Mouse (Mus musculus) CH12.LX (cell line): ENCODE measurements at regions not wholly inside any gene's neighbourhood (a gene's known extent, or its start where the extent isn't known, plus 50 kb on each side); places are given as distances from the start of the nearest gene placed in this dataset.
"Not testable (repeated sequence)": the region's sequence is repeated elsewhere in the genome, so short reads cannot be mapped to it uniquely, and the experiment has no call there.

Experiments used
- DNase-seq: peaks from one replicate; pipeline ENCODE4 v3.0.0-alpha.2; 2013; ENCODE audit errors: extremely low read depth
- H3K27ac ChIP-seq: 2 replicates; pipeline ENCODE4 v1.5.1; 2012; ENCODE audit warnings: low read depth, mild to moderate bottlenecking, control low read depth, moderate library complexity; ENCODE audit not compliant: insufficient read depth
- H3K27me3 ChIP-seq: replicated peaks from 2 replicates; pipeline ENCODE3; 2012; ENCODE audit warnings: inconsistent platforms
- H3K36me3 ChIP-seq, 2 experiments: replicated peaks in 1 of 2; 2 replicates each; pipeline versions ENCODE3 to v1.6.1; 2012; ENCODE audit warnings: inconsistent platforms in 1 of 2, low read length in 1 of 2, mild to moderate bottlenecking in 1 of 2, mixed read lengths in 1 of 2, moderate library complexity in 1 of 2; ENCODE audit not compliant: control insufficient read depth in 1 of 2, insufficient read depth in 1 of 2
- H3K4me1 ChIP-seq, 2 experiments: 2 replicates each; pipeline ENCODE4 v1.6.1; 2012; ENCODE audit warnings: inconsistent platforms in 1 of 2, moderate library complexity in 1 of 2; ENCODE audit not compliant: insufficient read depth in 2 of 2, control insufficient read depth in 1 of 2
- H3K4me2 ChIP-seq: 2 replicates; pipeline ENCODE4 v1.6.1; 2012; ENCODE audit warnings: low read depth, mild to moderate bottlenecking, control low read depth; ENCODE audit not compliant: poor library complexity, insufficient read depth, severe bottlenecking
- H3K4me3 ChIP-seq, 3 experiments: fragments of 150-350 bp in 1 of 3; sonication (generic) in 1 of 3; replicated peaks in 1 of 3; 2 replicates each; pipeline versions ENCODE3 to v1.5.1; 2011 to 2012; ENCODE audit warnings: low read depth in 2 of 3, low read length in 2 of 3, mild to moderate bottlenecking in 2 of 3, moderate library complexity in 2 of 3, control low read depth in 1 of 3, improper control_type of control experiment in 1 of 3, inconsistent platforms in 1 of 3, mixed read lengths in 1 of 3; ENCODE audit not compliant: poor library complexity in 1 of 3
- H3K79me2 ChIP-seq: replicated peaks from 2 replicates; pipeline ENCODE4 v1.6.1; 2012; ENCODE audit warnings: mild to moderate bottlenecking, moderate library complexity; ENCODE audit not compliant: control insufficient read depth, poor library complexity, insufficient read depth, severe bottlenecking; ENCODE audit errors: extremely low read depth
- H3K9ac ChIP-seq: 2 replicates; pipeline ENCODE4 v1.6.1; 2012; ENCODE audit warnings: low read depth, mild to moderate bottlenecking, control low read depth, moderate library complexity; ENCODE audit not compliant: insufficient read depth
- H3K9me3 ChIP-seq: replicated peaks from 2 replicates; pipeline ENCODE3; 2012; ENCODE audit warnings: low read length, inconsistent platforms, mixed read lengths
- CHD2 ChIP-seq: IDR thresholded peaks from 2 replicates; pipeline ENCODE4 v1.6.1; 2011; ENCODE audit warnings: low read length, improper control_type of control experiment
- ELF1 ChIP-seq: IDR thresholded peaks from 2 replicates; pipeline ENCODE4 v1.6.1; 2014; ENCODE audit warnings: low read depth, mild to moderate bottlenecking, inconsistent platforms, low read length, improper control_type of control experiment
- GABPA ChIP-seq: IDR thresholded peaks from 2 replicates; pipeline ENCODE4 v1.6.1; 2012; ENCODE audit warnings: low read depth, low read length, improper control_type of control experiment, inconsistent platforms; ENCODE audit not compliant: insufficient replicate concordance
- JUN ChIP-seq: IDR thresholded peaks from 2 replicates; pipeline ENCODE4 v1.6.1; 2011; ENCODE audit warnings: low read depth, mild to moderate bottlenecking, low read length, improper control_type of control experiment, moderate library complexity; ENCODE audit not compliant: insufficient read depth
- JUND ChIP-seq: conservative IDR thresholded peaks from 2 replicates; pipeline ENCODE4 v1.6.1; 2011; ENCODE audit warnings: low read depth, low read length, improper control_type of control experiment
- KAT2A ChIP-seq: IDR thresholded peaks from 2 replicates; pipeline ENCODE4 v1.6.1; 2012; ENCODE audit warnings: low read length, improper control_type of control experiment, inconsistent platforms; ENCODE audit not compliant: insufficient replicate concordance
- MYC ChIP-seq: IDR thresholded peaks from 2 replicates; pipeline ENCODE4 v1.6.1; 2011; ENCODE audit warnings: low read depth, mild to moderate bottlenecking, improper control_type of control experiment, low read length
- NELFE ChIP-seq: IDR thresholded peaks from 2 replicates; pipeline ENCODE4 v1.6.1; 2011; ENCODE audit warnings: low read depth, low read length, improper control_type of control experiment
- NRF1 ChIP-seq: IDR thresholded peaks from 2 replicates; pipeline ENCODE4 v1.6.1; 2014; ENCODE audit warnings: low read depth, mild to moderate bottlenecking, inconsistent platforms, low read length, improper control_type of control experiment, moderate library complexity
- POLR2A ChIP-seq: IDR thresholded peaks from 2 replicates; pipeline ENCODE4 v1.6.1; 2011; ENCODE audit warnings: low read depth, mild to moderate bottlenecking, improper control_type of control experiment, low read length
- SIN3A ChIP-seq: IDR thresholded peaks from 2 replicates; pipeline ENCODE4 v1.6.1; 2012; ENCODE audit warnings: low read length, improper control_type of control experiment, inconsistent platforms
- TBP ChIP-seq: conservative IDR thresholded peaks from 2 replicates; pipeline ENCODE4 v1.6.1; 2011; ENCODE audit warnings: low read depth, low read length, improper control_type of control experiment
- TCF12 ChIP-seq: IDR thresholded peaks from 2 replicates; pipeline ENCODE4 v1.6.1; 2014; ENCODE audit warnings: low read depth, mild to moderate bottlenecking, inconsistent platforms, low read length, improper control_type of control experiment
- UBTF ChIP-seq: IDR thresholded peaks from 2 replicates; pipeline ENCODE4 v1.6.1; 2012; ENCODE audit warnings: low read depth, mild to moderate bottlenecking, inconsistent platforms, low read length, improper control_type of control experiment, moderate library complexity
- USF2 ChIP-seq: conservative IDR thresholded peaks from 2 replicates; pipeline ENCODE4 v1.6.1; 2011; ENCODE audit warnings: low read depth, low read length, improper control_type of control experiment
- ZC3H11A ChIP-seq: IDR thresholded peaks from 2 replicates; pipeline ENCODE4 v1.6.1; 2012; ENCODE audit warnings: low read depth, mild to moderate bottlenecking, inconsistent platforms, low read length, improper control_type of control experiment
- ZKSCAN1 ChIP-seq: IDR thresholded peaks from 2 replicates; pipeline ENCODE4 v1.6.1; 2012; ENCODE audit warnings: low read depth, inconsistent platforms, low read length, improper control_type of control experiment, borderline replicate concordance
- dilution Hi-C: fragments of 300-500 bp; cut with MboI; formaldehyde crosslinking; loops from 2 replicates; pipeline ENCODE4 v1.14.3; 2020; ENCODE audit warnings: low sequenced_read_pairs; ENCODE audit not compliant: extremely low pct_unique_long_range_greater_than_20kb, extremely low pct_ligation_motif_present
- in situ Hi-C: fragments of 300-500 bp; cut with MboI; formaldehyde crosslinking; loops from 3 replicates; pipeline ENCODE4 v1.14.3; 2019; ENCODE audit warnings: low sequenced_read_pairs, low pct_ligation_motif_present, low pct_unique_long_range_greater_than_20kb, mixed read lengths

- dilution Hi-C loops (no loop called here), in situ Hi-C loops (no loop called here)
- Histone ChIP-seq H3K36me3 (no peaks in the 10 kb centered on the region), H3K27me3 (peaks cover 54% of the 10 kb centered on the region), H3K4me3 (no peak overlapping the region), H3K9ac (no peak overlapping the region), H3K27ac (no peak overlapping the region), H3K4me2 (no peak overlapping the region), H3K9me3 (no peaks in the 10 kb centered on the region), H3K4me1 (no peaks in the 10 kb centered on the region), H3K79me2 (no peaks in the 10 kb centered on the region)
- TF ChIP-seq MYC = no peak
- no peak for TF ChIP-seq GABPA
- no peak for TF ChIP-seq KAT2A
- no peak for DNase-seq
Measured at GRCm38 (mm10) chr16:12700088-12700487, 409.4 kb upstream of the Ercc4 start.

GRCm38 (mm10) chr16:12703818-12704590, 405.5 kb upstream of the Ercc4 start:
- DNase-seq = no peak
- Histone ChIP-seq H3K4me1 (no peaks in the 10 kb centered on the region), H3K4me2 (no peak overlapping the region), H3K9ac (no peak overlapping the region), H3K36me3 (no peaks in the 10 kb centered on the region), H3K9me3 (no peaks in the 10 kb centered on the region), H3K27me3 (peaks cover 50% of the 10 kb centered on the region), H3K79me2 (no peaks in the 10 kb centered on the region), H3K4me3 (no peak overlapping the region), H3K27ac (no peak overlapping the region)
- no peak for TF ChIP-seq JUN
- TF ChIP-seq NELFE = no peak
- TF ChIP-seq JUND = no peak
- in situ Hi-C loops (no loop called here), dilution Hi-C loops (no loop called here)

GRCm38 (mm10) chr16:12706907-12707306, 402.6 kb upstream of the Ercc4 start:
- TF ChIP-seq GABPA (no peak), ELF1 (no peak), CHD2 (no peak), ZKSCAN1 (no peak), MYC (no peak), USF2 (no peak), ZC3H11A (no peak), UBTF (no peak), SIN3A (no peak), TBP (no peak), POLR2A (no peak), NRF1 (no peak), TCF12 (no peak)
- Histone ChIP-seq H3K27ac (no peak overlapping the region), H3K4me2 (no peak overlapping the region), H3K4me1 (no peaks in the 10 kb centered on the region), H3K79me2 (no peaks in the 10 kb centered on the region), H3K36me3 (no peaks in the 10 kb centered on the region), H3K27me3 (peaks cover 39% of the 10 kb centered on the region), H3K4me3 (no peak overlapping the region), H3K9me3 (no peaks in the 10 kb centered on the region), H3K9ac (no peak overlapping the region)
- dilution Hi-C loops = no loop called here
- DNase-seq = no peak
- in situ Hi-C loops = no loop called here

- H3K9me3 ChIP-seq, DNase-seq, in situ Hi-C loops, dilution Hi-C loops, H3K9ac ChIP-seq, H3K27ac ChIP-seq, H3K4me3 ChIP-seq, H3K4me1 ChIP-seq, H3K79me2 ChIP-seq, H3K4me2 ChIP-seq, H3K36me3 ChIP-seq: not testable (repeated sequence)
- peaks cover 34% of the 10 kb centered on the region for H3K27me3 ChIP-seq
Measured at GRCm38 (mm10) chr16:12721368-12721767, 388.1 kb upstream of the Ercc4 start.
